Mouse (Mus musculus): ENCODE results near the gene Vmn1r221. TPM values are rescaled to one million over a fixed set of nuclear protein-coding genes. Genes with fewer than 3 reads are reported as not detected.
"Not testable (repeated sequence)": the region's sequence is repeated elsewhere in the genome, so short reads cannot be mapped to it uniquely, and the experiment has no call there.

The Vmn1r221 gene
- polyA plus RNA-seq (2011; ENCODE audit: insufficient read depth, insufficient read length, low read depth, missing spikeins), result not detected in 2 replicates

- H3K9ac ChIP-seq (ENCODE audit: low read depth, poor library complexity, severe bottlenecking); H3K4me3 ChIP-seq (ENCODE audit: low read depth, low read length); H3K27me3 ChIP-seq (ENCODE audit: control insufficient read depth, insufficient read depth, low read length, poor library complexity, severe bottlenecking); H3K4me1 ChIP-seq (ENCODE audit: control insufficient read depth, insufficient read depth, low read length); H3K9me3 ChIP-seq (replicated peaks; ENCODE audit: control insufficient read depth, insufficient read depth, low read length, poor library complexity, severe bottlenecking); H3K36me3 ChIP-seq (ENCODE audit: control insufficient read depth, insufficient read depth, low read length, poor library complexity, severe bottlenecking); H3K27ac ChIP-seq (ENCODE audit: insufficient read depth, low read length): not testable (repeated sequence)
Measured at GRCm38 (mm10) chr13:23213827-23214226, at the start of gene Vmn1r221. Gene Vmn1r221, plus strand, starts transcription at chr13:23214127.

GRCm38 (mm10) chr13:23166471-23166870 lies 47.5 kb upstream of the Vmn1r221 start:
- H3K36me3 ChIP-seq (ENCODE audit: control insufficient read depth, insufficient read depth, low read length, poor library complexity, severe bottlenecking); H3K9ac ChIP-seq (ENCODE audit: low read depth, poor library complexity, severe bottlenecking); H3K27ac ChIP-seq (ENCODE audit: insufficient read depth, low read length); H3K4me1 ChIP-seq (ENCODE audit: control insufficient read depth, insufficient read depth, low read length); H3K4me3 ChIP-seq (ENCODE audit: low read depth, low read length); H3K27me3 ChIP-seq (ENCODE audit: control insufficient read depth, insufficient read depth, low read length, poor library complexity, severe bottlenecking): not testable (repeated sequence)
- peaks cover 14% of the 10 kb centered on the region for H3K9me3 ChIP-seq (replicated peaks; ENCODE audit: control insufficient read depth, insufficient read depth, low read length, poor library complexity, severe bottlenecking)

- H3K9me3 ChIP-seq (replicated peaks; ENCODE audit: control insufficient read depth, insufficient read depth, low read length, poor library complexity, severe bottlenecking), result no peaks in the 10 kb centered on the region
- no peaks in the 10 kb centered on the region for H3K27me3 ChIP-seq (ENCODE audit: control insufficient read depth, insufficient read depth, low read length, poor library complexity, severe bottlenecking)
- no peaks in the 10 kb centered on the region for H3K36me3 ChIP-seq (ENCODE audit: control insufficient read depth, insufficient read depth, low read length, poor library complexity, severe bottlenecking)
- H3K4me3 ChIP-seq (ENCODE audit: low read depth, low read length), result no peak within 1 kb of the TSS
- no peak within 1 kb of the TSS for H3K27ac ChIP-seq (ENCODE audit: insufficient read depth, low read length)
- TF ChIP-seq EP300 (IDR thresholded peaks at IDR 0.05; ENCODE audit: insufficient read depth, low read depth, low read length) (no peak), POLR2A (IDR thresholded peaks at IDR 0.05; ENCODE audit: insufficient read depth, low read length) (no peak), CTCF (IDR thresholded peaks at IDR 0.05; ENCODE audit: low read depth, low read length) (no peak)
- no peaks in the 10 kb centered on the region for H3K4me1 ChIP-seq (ENCODE audit: control insufficient read depth, insufficient read depth, low read length)
- H3K9ac ChIP-seq (ENCODE audit: low read depth, poor library complexity, severe bottlenecking), result no peak within 1 kb of the TSS
Measured at GRCm38 (mm10) chr13:23187875-23188274, 26.1 kb upstream of the Vmn1r221 start, which contains the start of gene Vmn1r220. Gene Vmn1r220, minus strand, starts transcription at chr13:23187975.

- not testable (repeated sequence) for H3K27me3 ChIP-seq (ENCODE audit: control insufficient read depth, insufficient read depth, low read length, poor library complexity, severe bottlenecking); H3K9ac ChIP-seq (ENCODE audit: low read depth, poor library complexity, severe bottlenecking); H3K9me3 ChIP-seq (replicated peaks; ENCODE audit: control insufficient read depth, insufficient read depth, low read length, poor library complexity, severe bottlenecking); H3K4me3 ChIP-seq (ENCODE audit: low read depth, low read length); H3K27ac ChIP-seq (ENCODE audit: insufficient read depth, low read length); H3K36me3 ChIP-seq (ENCODE audit: control insufficient read depth, insufficient read depth, low read length, poor library complexity, severe bottlenecking); H3K4me1 ChIP-seq (ENCODE audit: control insufficient read depth, insufficient read depth, low read length)
Measured at GRCm38 (mm10) chr13:23203885-23204284, 10.0 kb upstream of the Vmn1r221 start.

GRCm38 (mm10) chr13:23235847-23236246 lies 21.9 kb downstream of the Vmn1r221 start, which contains the start of gene Vmn1r222:
Gene Vmn1r222, minus strand, starts transcription at chr13:23235947.
- not testable (repeated sequence) for H3K27me3 ChIP-seq (ENCODE audit: control insufficient read depth, insufficient read depth, low read length, poor library complexity, severe bottlenecking); H3K4me1 ChIP-seq (ENCODE audit: control insufficient read depth, insufficient read depth, low read length); H3K4me3 ChIP-seq (ENCODE audit: low read depth, low read length); H3K9me3 ChIP-seq (replicated peaks; ENCODE audit: control insufficient read depth, insufficient read depth, low read length, poor library complexity, severe bottlenecking); H3K27ac ChIP-seq (ENCODE audit: insufficient read depth, low read length); H3K9ac ChIP-seq (ENCODE audit: low read depth, poor library complexity, severe bottlenecking); H3K36me3 ChIP-seq (ENCODE audit: control insufficient read depth, insufficient read depth, low read length, poor library complexity, severe bottlenecking)

- H3K36me3 ChIP-seq (ENCODE audit: control insufficient read depth, insufficient read depth, low read length, poor library complexity, severe bottlenecking); H3K4me3 ChIP-seq (ENCODE audit: low read depth, low read length); H3K27me3 ChIP-seq (ENCODE audit: control insufficient read depth, insufficient read depth, low read length, poor library complexity, severe bottlenecking); H3K9me3 ChIP-seq (replicated peaks; ENCODE audit: control insufficient read depth, insufficient read depth, low read length, poor library complexity, severe bottlenecking); H3K4me1 ChIP-seq (ENCODE audit: control insufficient read depth, insufficient read depth, low read length); H3K27ac ChIP-seq (ENCODE audit: insufficient read depth, low read length); H3K9ac ChIP-seq (ENCODE audit: low read depth, poor library complexity, severe bottlenecking): not testable (repeated sequence)
Measured at GRCm38 (mm10) chr13:23246834-23247233, 32.9 kb downstream of the Vmn1r221 start, which contains the start of gene Vmn1r223. Gene Vmn1r223, plus strand, starts transcription at chr13:23247134.

GRCm38 (mm10) chr13:23258546-23259048 lies 44.7 kb downstream of the Vmn1r221 start:
- H3K36me3 ChIP-seq (ENCODE audit: control insufficient read depth, insufficient read depth, low read length, poor library complexity, severe bottlenecking), result no peaks in the 10 kb centered on the region
- no peaks in the 10 kb centered on the region for H3K4me1 ChIP-seq (ENCODE audit: control insufficient read depth, insufficient read depth, low read length)
- H3K9ac ChIP-seq (ENCODE audit: low read depth, poor library complexity, severe bottlenecking), result no peak overlapping the region
- H3K27ac ChIP-seq (ENCODE audit: insufficient read depth, low read length), result no peak overlapping the region
- no peak for TF ChIP-seq CTCF (IDR thresholded peaks at IDR 0.05; ENCODE audit: low read depth, low read length)
- TF ChIP-seq EP300 (IDR thresholded peaks at IDR 0.05; ENCODE audit: insufficient read depth, low read depth, low read length), result no peak
- no peak for TF ChIP-seq POLR2A (IDR thresholded peaks at IDR 0.05; ENCODE audit: insufficient read depth, low read length)
- H3K4me3 ChIP-seq (ENCODE audit: low read depth, low read length), result no peak overlapping the region
- 0 out of 2 replicates have a peak, but pooled peaks cover 4% of the 10 kb centered on the region for H3K9me3 ChIP-seq (replicated peaks; ENCODE audit: control insufficient read depth, insufficient read depth, low read length, poor library complexity, severe bottlenecking)
- no peaks in the 10 kb centered on the region for H3K27me3 ChIP-seq (ENCODE audit: control insufficient read depth, insufficient read depth, low read length, poor library complexity, severe bottlenecking)

GRCm38 (mm10) chr13:23268606-23269005 lies 54.7 kb downstream of the Vmn1r221 start:
- H3K27ac ChIP-seq (ENCODE audit: insufficient read depth, low read length); H3K27me3 ChIP-seq (ENCODE audit: control insufficient read depth, insufficient read depth, low read length, poor library complexity, severe bottlenecking); H3K36me3 ChIP-seq (ENCODE audit: control insufficient read depth, insufficient read depth, low read length, poor library complexity, severe bottlenecking); H3K9me3 ChIP-seq (replicated peaks; ENCODE audit: control insufficient read depth, insufficient read depth, low read length, poor library complexity, severe bottlenecking); H3K4me3 ChIP-seq (ENCODE audit: low read depth, low read length); H3K4me1 ChIP-seq (ENCODE audit: control insufficient read depth, insufficient read depth, low read length); H3K9ac ChIP-seq (ENCODE audit: low read depth, poor library complexity, severe bottlenecking): not testable (repeated sequence)

- not testable (repeated sequence) for H3K9ac ChIP-seq (ENCODE audit: low read depth, poor library complexity, severe bottlenecking); H3K4me3 ChIP-seq (ENCODE audit: low read depth, low read length); H3K9me3 ChIP-seq (replicated peaks; ENCODE audit: control insufficient read depth, insufficient read depth, low read length, poor library complexity, severe bottlenecking); H3K27me3 ChIP-seq (ENCODE audit: control insufficient read depth, insufficient read depth, low read length, poor library complexity, severe bottlenecking); H3K36me3 ChIP-seq (ENCODE audit: control insufficient read depth, insufficient read depth, low read length, poor library complexity, severe bottlenecking); H3K27ac ChIP-seq (ENCODE audit: insufficient read depth, low read length); H3K4me1 ChIP-seq (ENCODE audit: control insufficient read depth, insufficient read depth, low read length)
Measured at GRCm38 (mm10) chr13:23269127-23269526, 55.2 kb downstream of the Vmn1r221 start.
